Mouse (Mus musculus): ENCODE measurements at regions not wholly inside any gene's neighbourhood (a gene's known extent, or its start where the extent isn't known, plus 50 kb on each side); places are given as distances from the start of the nearest gene placed in this dataset.

- no peaks in the 10 kb centered on the region for H3K9me3 ChIP-seq (ENCODE audit: low read length)
- 32% methylated on average over 6 of the region's 6 CpGs for WGBS
- no peaks in the 10 kb centered on the region; the same call in 1 of the 2 replicates for H3K27me3 ChIP-seq (ENCODE audit: insufficient read depth, low read length)
- TF ChIP-seq CTCF (IDR thresholded peaks at IDR 0.05; ENCODE audit: low read depth), result no peak
- no peak overlapping the region for H3K4me3 ChIP-seq (ENCODE audit: low read depth, low read length)
- ATAC-seq (no peak), DNase-seq (no peak)
- H3K4me1 ChIP-seq (ENCODE audit: insufficient read depth), result no peaks in the 10 kb centered on the region
- H3K9ac ChIP-seq, result no peak overlapping the region
- H3K4me2 ChIP-seq (ENCODE audit: low read depth), result no peak overlapping the region
- no peaks in the 10 kb centered on the region for H3K36me3 ChIP-seq (ENCODE audit: insufficient read depth)
- no peak overlapping the region for H3K27ac ChIP-seq (ENCODE audit: low read depth, low read length)
Measured at GRCm38 (mm10) chr2:162833741-162834140, 97.6 kb upstream of the Srsf6 start.

GRCm38 (mm10) chr2:162818787-162819186 is 112.5 kb upstream of the Srsf6 start:
- Histone ChIP-seq H3K4me1 (ENCODE audit: insufficient read depth) (no peaks in the 10 kb centered on the region), H3K4me3 (ENCODE audit: low read depth, low read length) (no peak overlapping the region), H3K4me2 (ENCODE audit: low read depth) (no peak overlapping the region), H3K9ac (no peak overlapping the region), H3K27me3 (ENCODE audit: insufficient read depth, low read length) (no peaks in the 10 kb centered on the region), H3K36me3 (ENCODE audit: insufficient read depth) (no peaks in the 10 kb centered on the region), H3K9me3 (ENCODE audit: low read length) (no peaks in the 10 kb centered on the region), H3K27ac (ENCODE audit: low read depth, low read length) (no peak overlapping the region)
- ATAC-seq, result no peak
- no peak for DNase-seq
- WGBS, result 94% methylated on average over 4 of the region's 4 CpGs
- no peak for TF ChIP-seq CTCF (IDR thresholded peaks at IDR 0.05; ENCODE audit: low read depth)

- no peaks in the 10 kb centered on the region for H3K36me3 ChIP-seq (ENCODE audit: insufficient read depth)
- H3K4me1 ChIP-seq (ENCODE audit: insufficient read depth), result no peaks in the 10 kb centered on the region
- H3K4me3 ChIP-seq (ENCODE audit: low read depth, low read length), result no peak overlapping the region
- H3K27ac ChIP-seq (ENCODE audit: low read depth, low read length), result no peak overlapping the region
- TF ChIP-seq CTCF (IDR thresholded peaks at IDR 0.05; ENCODE audit: low read depth), result peak; percentile 29; the same call in 1 of the 2 replicates
- no peaks in the 10 kb centered on the region for H3K9me3 ChIP-seq (ENCODE audit: low read length)
- no peaks in the 10 kb centered on the region for H3K27me3 ChIP-seq (ENCODE audit: insufficient read depth, low read length)
- WGBS, result 44% methylated on average over 2 of the region's 2 CpGs
- DNase-seq, result no peak
- no peak for ATAC-seq
- H3K9ac ChIP-seq, result no peak overlapping the region
- no peak overlapping the region for H3K4me2 ChIP-seq (ENCODE audit: low read depth)
Measured at GRCm38 (mm10) chr2:162814205-162814604, 117.1 kb upstream of the Srsf6 start.

GRCm38 (mm10) chr2:162807747-162808146 is 123.6 kb upstream of the Srsf6 start:
- ATAC-seq (no peak), DNase-seq (no peak)
- Histone ChIP-seq H3K27me3 (ENCODE audit: insufficient read depth, low read length) (no peaks in the 10 kb centered on the region), H3K27ac (ENCODE audit: low read depth, low read length) (no peak overlapping the region), H3K4me3 (ENCODE audit: low read depth, low read length) (no peak overlapping the region), H3K9ac (no peak overlapping the region), H3K36me3 (ENCODE audit: insufficient read depth) (no peaks in the 10 kb centered on the region), H3K9me3 (ENCODE audit: low read length) (no peaks in the 10 kb centered on the region), H3K4me2 (ENCODE audit: low read depth) (no peak overlapping the region), H3K4me1 (ENCODE audit: insufficient read depth) (no peaks in the 10 kb centered on the region)
- 86% methylated on average over 10 of the region's 10 CpGs for WGBS
- TF ChIP-seq CTCF (IDR thresholded peaks at IDR 0.05; ENCODE audit: low read depth), result no peak

- H3K4me2 ChIP-seq (ENCODE audit: low read depth), result no peak overlapping the region
- H3K9me3 ChIP-seq (ENCODE audit: low read length), result no peaks in the 10 kb centered on the region
- H3K27ac ChIP-seq (ENCODE audit: low read depth, low read length), result no peak overlapping the region
- no peak for ATAC-seq
- no peaks in the 10 kb centered on the region for H3K4me1 ChIP-seq (ENCODE audit: insufficient read depth)
- H3K9ac ChIP-seq, result no peak overlapping the region
- H3K27me3 ChIP-seq (ENCODE audit: insufficient read depth, low read length), result no peaks in the 10 kb centered on the region
- no peaks in the 10 kb centered on the region for H3K36me3 ChIP-seq (ENCODE audit: insufficient read depth)
- WGBS, result 42% methylated on average over 4 of the region's 4 CpGs
- DNase-seq, result no peak
- H3K4me3 ChIP-seq (ENCODE audit: low read depth, low read length), result no peak overlapping the region
- no peak for TF ChIP-seq CTCF (IDR thresholded peaks at IDR 0.05; ENCODE audit: low read depth)
Measured at GRCm38 (mm10) chr2:162796528-162796927, 134.8 kb upstream of the Srsf6 start.

- Histone ChIP-seq H3K4me3 (ENCODE audit: low read depth, low read length) (no peak overlapping the region), H3K36me3 (ENCODE audit: insufficient read depth) (no peaks in the 10 kb centered on the region), H3K4me1 (ENCODE audit: insufficient read depth) (no peaks in the 10 kb centered on the region), H3K9me3 (ENCODE audit: low read length) (no peaks in the 10 kb centered on the region), H3K27me3 (ENCODE audit: insufficient read depth, low read length) (no peaks in the 10 kb centered on the region), H3K27ac (ENCODE audit: low read depth, low read length) (no peak overlapping the region), H3K9ac (no peak overlapping the region), H3K4me2 (ENCODE audit: low read depth) (no peak overlapping the region)
- 86% methylated on average over 8 of the region's 8 CpGs for WGBS
- ATAC-seq, result no peak
- TF ChIP-seq CTCF (IDR thresholded peaks at IDR 0.05; ENCODE audit: low read depth), result no peak
- DNase-seq, result no peak
Measured at GRCm38 (mm10) chr2:162794285-162794684, 133.3 kb upstream of the Ptprt start.

- Histone ChIP-seq H3K9ac (no peak overlapping the region), H3K4me1 (ENCODE audit: insufficient read depth) (no peaks in the 10 kb centered on the region), H3K9me3 (ENCODE audit: low read length) (no peaks in the 10 kb centered on the region), H3K4me3 (ENCODE audit: low read depth, low read length) (no peak overlapping the region), H3K27ac (ENCODE audit: low read depth, low read length) (no peak overlapping the region), H3K4me2 (ENCODE audit: low read depth) (no peak overlapping the region), H3K27me3 (ENCODE audit: insufficient read depth, low read length) (no peaks in the 10 kb centered on the region), H3K36me3 (ENCODE audit: insufficient read depth) (no peaks in the 10 kb centered on the region)
- TF ChIP-seq CTCF (IDR thresholded peaks at IDR 0.05; ENCODE audit: low read depth), result no peak
- ATAC-seq, result no peak
- peak; percentile 45 for DNase-seq
- 18% methylated on average over 12 of the region's 12 CpGs for WGBS
Measured at GRCm38 (mm10) chr2:162791374-162792098, 130.6 kb upstream of the Ptprt start.

Data from forebrain, postnatal 0 days (tissue).